Mouse (Mus musculus): ENCODE measurements at regions not wholly inside any gene's neighbourhood (a gene's known extent, or its start where the extent isn't known, plus 50 kb on each side); places are given as distances from the start of the nearest gene placed in this dataset.
"Not testable (repeated sequence)": the region's sequence is repeated elsewhere in the genome, so short reads cannot be mapped to it uniquely, and the experiment has no call there.

- not testable (repeated sequence) for DNase-seq (ENCODE audit: low read depth)
Observed at GRCm38 (mm10) chr7:59797212-59797611, 207.6 kb downstream of the Snurf start.

GRCm38 (mm10) chr7:59769749-59770148 is 235.1 kb downstream of the Snurf start:
- DNase-seq (ENCODE audit: low read depth): not testable (repeated sequence)

GRCm38 (mm10) chr7:59768641-59769040 is 236.2 kb downstream of the Snurf start:
- DNase-seq (ENCODE audit: low read depth): not testable (repeated sequence)

- DNase-seq (ENCODE audit: low read depth): peak; percentile 2
Observed at GRCm38 (mm10) chr7:59767325-59767724, 237.5 kb downstream of the Snurf start.

Data from naive thymus-derived CD4-positive, alpha-beta T cell, adult 2 months (primary cell).